Mouse (Mus musculus): ENCODE results near the gene Bphl. TPM values are rescaled to one million over a fixed set of nuclear protein-coding genes. Genes with fewer than 3 reads are reported as not detected.

Gene Bphl
- polyA plus RNA-seq, 1 experiment, result 70.8 TPM

DNA sequence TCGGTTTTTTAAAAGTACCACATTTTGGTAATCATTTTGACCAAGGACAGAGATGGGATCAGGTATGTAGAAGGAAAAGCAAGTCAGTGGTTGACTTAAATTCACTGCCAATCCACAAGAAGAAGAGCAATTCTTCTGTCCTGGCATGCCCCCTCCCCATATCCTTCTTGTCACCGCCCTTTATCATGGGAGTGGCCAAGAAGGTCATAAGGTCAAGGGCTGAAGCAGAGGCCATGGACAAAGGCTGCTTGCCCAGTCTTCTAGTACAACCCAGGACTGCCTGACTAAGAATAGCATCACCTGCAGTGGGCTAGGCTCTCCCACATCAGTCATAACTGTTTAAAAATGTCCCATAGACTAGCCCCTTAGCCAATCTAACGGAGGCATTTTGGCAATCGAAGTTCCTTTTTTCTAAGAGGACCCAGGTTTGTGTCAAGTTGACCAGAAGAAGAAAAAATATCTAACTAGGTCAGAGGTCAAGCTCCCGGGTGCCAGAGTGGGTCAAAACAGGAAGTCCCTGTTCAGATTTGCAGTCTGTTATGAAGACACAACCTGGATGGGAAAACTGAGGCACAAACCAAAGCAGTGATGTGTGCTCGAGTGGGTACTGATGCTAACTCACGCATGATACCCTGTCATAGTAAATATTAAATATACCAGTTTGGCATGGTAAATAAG is 6.5 kb downstream of the Bphl start:
- Histone ChIP-seq H3K4me3 (replicated peaks; ENCODE audit: insufficient read depth, low read depth, low read length) (no peak overlapping the region), H3K27ac (ENCODE audit: insufficient read depth, low read length) (no peak overlapping the region), H3K27me3 (ENCODE audit: control insufficient read depth, insufficient read depth, low read length) (no peaks in the 10 kb centered on the region), H3K4me1 (ENCODE audit: control insufficient read depth, insufficient read depth, low read length) (no peaks in the 10 kb centered on the region)
- TF ChIP-seq POLR2A (IDR thresholded peaks at IDR 0.05; ENCODE audit: borderline replicate concordance, insufficient read depth, low read length) (no peak), CTCF (IDR thresholded peaks at IDR 0.05; ENCODE audit: borderline replicate concordance, insufficient read depth, low read depth, low read length) (no peak)
- WGBS, result 75% methylated on average over 7 of the region's 7 CpGs
- no peak for DNase-seq

DNA sequence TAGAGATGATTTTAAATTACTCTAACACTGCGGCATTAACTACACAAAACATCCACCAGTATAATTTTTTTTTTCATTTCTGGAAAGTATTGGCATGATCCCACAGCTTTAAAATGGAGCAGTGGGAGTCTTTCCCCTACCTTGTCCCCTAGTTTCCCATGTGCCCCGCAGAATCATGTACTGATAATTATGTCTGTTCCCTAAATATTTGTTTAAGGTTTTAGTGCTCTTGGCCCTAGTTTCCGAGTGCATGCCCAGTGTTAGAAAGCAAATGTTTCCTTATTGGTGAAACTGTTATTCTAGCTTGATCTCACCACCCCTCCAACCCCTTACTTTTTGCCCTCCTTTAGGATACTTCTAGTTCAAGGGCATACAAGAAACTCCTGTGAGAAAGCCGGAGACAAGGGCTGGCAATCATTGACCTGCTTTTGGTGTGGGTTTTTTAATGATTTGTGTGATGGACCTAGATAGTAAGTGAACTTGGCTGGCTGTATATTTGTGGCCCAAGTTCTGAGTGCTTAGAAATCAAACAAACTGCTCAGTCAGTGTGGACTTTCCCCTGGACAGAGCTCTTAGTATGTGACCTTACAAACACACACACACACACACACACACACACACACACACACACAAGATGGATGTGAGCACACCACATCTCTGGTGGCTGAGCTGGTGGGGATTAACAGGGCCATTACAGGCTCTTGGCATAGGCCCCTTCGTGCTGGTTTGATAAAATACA is 8.3 kb downstream of the Bphl start:
- DNase-seq, result no peak
- no peaks in the 10 kb centered on the region for H3K4me1 ChIP-seq (ENCODE audit: control insufficient read depth, insufficient read depth, low read length)
- 67% methylated on average over 5 of the region's 5 CpGs for WGBS
- no peak overlapping the region for H3K27ac ChIP-seq (ENCODE audit: insufficient read depth, low read length)
- no peak for TF ChIP-seq CTCF (IDR thresholded peaks at IDR 0.05; ENCODE audit: borderline replicate concordance, insufficient read depth, low read depth, low read length)
- no peak for TF ChIP-seq POLR2A (IDR thresholded peaks at IDR 0.05; ENCODE audit: borderline replicate concordance, insufficient read depth, low read length)
- no peaks in the 10 kb centered on the region for H3K27me3 ChIP-seq (ENCODE audit: control insufficient read depth, insufficient read depth, low read length)
- H3K4me3 ChIP-seq (replicated peaks; ENCODE audit: insufficient read depth, low read depth, low read length), result no peak overlapping the region

DNA sequence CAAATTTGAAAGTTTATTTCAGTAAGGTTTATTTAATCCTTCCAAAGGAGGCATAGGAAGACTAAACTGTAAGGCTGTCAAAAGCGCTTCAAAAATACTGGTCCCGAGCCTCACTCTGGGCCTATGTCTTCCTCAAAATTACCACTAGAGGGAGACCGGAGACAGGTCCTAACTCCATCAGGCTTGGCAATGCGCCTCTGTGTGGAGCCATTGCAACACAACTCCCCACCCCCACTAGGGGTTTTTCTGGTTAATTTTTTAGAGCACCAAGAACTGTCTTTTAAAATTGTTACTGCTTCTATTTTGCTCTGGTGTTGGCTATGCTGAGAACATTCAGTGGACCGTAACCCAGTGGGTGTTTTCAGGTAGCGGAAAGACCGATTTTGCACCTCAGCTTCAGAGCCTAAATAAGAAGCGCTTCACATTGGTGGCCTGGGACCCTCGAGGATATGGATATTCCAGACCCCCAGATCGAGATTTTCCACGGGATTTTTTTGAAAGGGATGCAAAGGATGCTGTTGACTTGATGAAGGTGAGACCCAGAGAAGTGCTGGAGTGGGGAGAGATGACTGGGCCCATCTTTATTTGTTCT is 9.1 kb downstream of the Bphl start:
- 42% methylated on average over 11 of the region's 11 CpGs for WGBS
- Histone ChIP-seq H3K27me3 (ENCODE audit: control insufficient read depth, insufficient read depth, low read length) (no peaks in the 10 kb centered on the region), H3K4me3 (replicated peaks; ENCODE audit: insufficient read depth, low read depth, low read length) (no peak overlapping the region), H3K27ac (ENCODE audit: insufficient read depth, low read length) (no peak overlapping the region), H3K4me1 (ENCODE audit: control insufficient read depth, insufficient read depth, low read length) (no peaks in the 10 kb centered on the region)
- TF ChIP-seq POLR2A (IDR thresholded peaks at IDR 0.05; ENCODE audit: borderline replicate concordance, insufficient read depth, low read length), result no peak
- TF ChIP-seq CTCF (IDR thresholded peaks at IDR 0.05; ENCODE audit: borderline replicate concordance, insufficient read depth, low read depth, low read length), result peak; percentile 84
- peak; percentile 72 to 82 for DNase-seq

DNA sequence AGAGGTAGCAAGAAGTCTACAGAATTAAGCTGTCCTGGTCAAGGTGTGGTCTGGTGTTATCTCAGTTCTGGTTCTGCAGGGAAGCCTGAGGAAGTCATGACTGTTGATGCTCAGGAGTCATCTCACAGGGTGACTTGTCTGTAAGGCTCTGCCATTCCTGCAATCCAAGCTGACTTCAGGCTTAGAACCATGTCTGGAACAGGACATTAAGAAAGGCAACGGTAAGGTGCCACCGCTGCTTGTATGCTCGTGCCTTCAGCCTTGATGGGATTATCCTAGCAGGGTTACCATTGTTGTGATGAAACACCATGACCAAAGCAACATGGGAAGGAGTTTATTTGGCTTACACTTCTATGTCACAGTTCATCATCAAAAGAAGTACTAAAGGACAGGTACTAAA is 10.1 kb downstream of the Bphl start:
- no peak for DNase-seq

DNA sequence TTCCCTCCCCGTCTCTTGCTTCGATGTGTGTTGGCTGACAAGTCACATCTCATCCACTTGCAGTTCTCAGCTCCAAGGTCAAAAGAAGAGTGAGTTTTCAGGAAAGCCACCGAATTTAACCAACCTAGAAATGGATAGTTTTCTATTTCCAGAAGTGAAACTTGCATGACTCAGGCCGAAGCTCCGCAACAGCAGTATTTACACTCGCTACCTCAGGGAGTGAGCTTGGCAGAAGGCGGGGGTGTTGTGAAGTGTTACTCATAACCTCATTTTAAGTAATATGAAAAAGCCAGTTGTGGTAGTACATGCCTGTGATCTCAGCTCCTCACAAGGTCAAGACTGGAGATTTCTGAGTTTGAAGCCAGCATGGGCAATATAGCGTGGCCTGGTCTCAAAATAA is 13.1 kb downstream of the Bphl start:
- Histone ChIP-seq H3K27me3 (ENCODE audit: control insufficient read depth, insufficient read depth, low read length) (no peaks in the 10 kb centered on the region), H3K4me3 (replicated peaks; ENCODE audit: insufficient read depth, low read depth, low read length) (no peak overlapping the region), H3K4me1 (ENCODE audit: control insufficient read depth, insufficient read depth, low read length) (peaks cover 8% of the 10 kb centered on the region), H3K27ac (ENCODE audit: insufficient read depth, low read length) (no peak overlapping the region)
- WGBS, result 93% methylated on average over 8 of the region's 8 CpGs
- TF ChIP-seq POLR2A (IDR thresholded peaks at IDR 0.05; ENCODE audit: borderline replicate concordance, insufficient read depth, low read length), result no peak
- TF ChIP-seq CTCF (IDR thresholded peaks at IDR 0.05; ENCODE audit: borderline replicate concordance, insufficient read depth, low read depth, low read length), result no peak
- no peak for DNase-seq

More for the DNA sequence above, 10.1 kb downstream of the Bphl start:
- TF ChIP-seq POLR2A (IDR thresholded peaks at IDR 0.05; ENCODE audit: borderline replicate concordance, insufficient read depth, low read length), result no peak
- TF ChIP-seq CTCF (IDR thresholded peaks at IDR 0.05; ENCODE audit: borderline replicate concordance, insufficient read depth, low read depth, low read length), result no peak
- H3K27ac ChIP-seq (ENCODE audit: insufficient read depth, low read length), result no peak overlapping the region
- no peaks in the 10 kb centered on the region for H3K27me3 ChIP-seq (ENCODE audit: control insufficient read depth, insufficient read depth, low read length)
- no peak overlapping the region for H3K4me3 ChIP-seq (replicated peaks; ENCODE audit: insufficient read depth, low read depth, low read length)
- 81% methylated on average over 3 of the region's 3 CpGs for WGBS
- H3K4me1 ChIP-seq (ENCODE audit: control insufficient read depth, insufficient read depth, low read length), result no peaks in the 10 kb centered on the region

DNA sequence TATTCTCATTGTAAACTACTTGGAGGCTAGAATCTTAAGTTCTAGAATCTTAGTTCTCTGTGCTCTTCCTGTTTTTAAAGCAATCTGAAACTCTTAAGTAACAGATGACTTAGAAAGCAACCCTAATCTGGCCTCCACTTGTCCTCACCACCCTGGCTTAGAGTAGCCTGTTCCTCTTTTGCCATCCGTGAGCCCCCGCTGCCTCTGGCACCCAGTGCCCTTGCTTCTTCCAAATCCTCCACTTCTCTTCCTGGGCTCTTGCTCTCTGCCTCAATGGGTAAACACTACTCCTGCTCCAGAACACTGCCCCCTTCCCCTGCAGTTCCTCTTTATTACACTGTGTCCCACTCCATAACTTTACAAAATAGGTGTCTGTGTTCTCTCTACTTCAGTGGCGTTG is 14.3 kb downstream of the Bphl start:
- peaks cover 8% of the 10 kb centered on the region for H3K4me1 ChIP-seq (ENCODE audit: control insufficient read depth, insufficient read depth, low read length)
- DNase-seq, result no peak
- H3K27me3 ChIP-seq (ENCODE audit: control insufficient read depth, insufficient read depth, low read length), result no peaks in the 10 kb centered on the region
- H3K4me3 ChIP-seq (replicated peaks; ENCODE audit: insufficient read depth, low read depth, low read length), result no peak overlapping the region
- H3K27ac ChIP-seq (ENCODE audit: insufficient read depth, low read length), result no peak overlapping the region
- WGBS, result 76% methylated on average over 3 of the region's 3 CpGs
- TF ChIP-seq CTCF (IDR thresholded peaks at IDR 0.05; ENCODE audit: borderline replicate concordance, insufficient read depth, low read depth, low read length) (no peak), POLR2A (IDR thresholded peaks at IDR 0.05; ENCODE audit: borderline replicate concordance, insufficient read depth, low read length) (no peak)

DNA sequence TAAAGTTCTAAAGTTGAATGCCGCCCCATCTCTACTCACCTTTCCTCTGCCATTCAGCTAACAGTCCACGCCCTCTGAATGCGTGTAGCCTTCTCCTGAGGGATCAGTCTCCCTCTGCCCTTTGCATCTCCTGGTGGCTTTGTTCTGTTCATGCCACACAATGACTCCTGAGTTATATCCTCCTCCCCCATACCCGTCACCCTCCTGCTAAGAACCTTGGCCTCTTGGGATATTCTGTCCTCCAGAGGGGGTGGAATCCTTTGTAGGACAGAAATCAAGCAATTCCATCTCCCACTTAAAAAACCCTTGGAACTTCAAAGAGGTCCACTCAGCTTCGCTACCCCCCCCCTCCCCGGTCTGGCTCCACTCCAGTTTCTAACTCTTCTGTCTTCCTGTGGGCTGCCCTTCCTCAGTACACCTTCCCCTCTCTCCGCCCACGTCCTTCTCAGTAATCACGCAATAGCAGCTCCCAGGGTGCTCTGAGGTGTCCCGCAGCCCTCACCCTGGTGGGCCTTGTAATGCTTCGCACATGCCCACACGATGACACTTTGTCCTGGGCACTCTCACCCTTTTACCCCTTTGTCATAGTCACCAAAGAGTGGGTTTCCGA is 16.4 kb downstream of the Bphl start:
- no peak overlapping the region for H3K27ac ChIP-seq (ENCODE audit: insufficient read depth, low read length)
- no peak for TF ChIP-seq POLR2A (IDR thresholded peaks at IDR 0.05; ENCODE audit: borderline replicate concordance, insufficient read depth, low read length)
- TF ChIP-seq CTCF (IDR thresholded peaks at IDR 0.05; ENCODE audit: borderline replicate concordance, insufficient read depth, low read depth, low read length), result no peak
- DNase-seq, result no peak
- WGBS, result 84% methylated on average over 13 of the region's 13 CpGs
- no peaks in the 10 kb centered on the region for H3K27me3 ChIP-seq (ENCODE audit: control insufficient read depth, insufficient read depth, low read length)
- peaks cover 8% of the 10 kb centered on the region for H3K4me1 ChIP-seq (ENCODE audit: control insufficient read depth, insufficient read depth, low read length)
- H3K4me3 ChIP-seq (replicated peaks; ENCODE audit: insufficient read depth, low read depth, low read length), result no peak overlapping the region
